Mouse (Mus musculus): ENCODE results near the gene Rd3. TPM values are rescaled to one million over a fixed set of nuclear protein-coding genes. Genes with fewer than 3 reads are reported as not detected.

Rd3 gene
- 0.24 TPM for total RNA-seq (2023)

GRCm38 (mm10) chr1:191977187-191977586 is at the start of gene Rd3:
Gene Rd3 (plus strand): TSS chr1:191977370.

Other genes with a start within 250 kb of the Rd3 start
- 1.2 TPM for gene Nek2, start 155.9 kb upstream of the Rd3 start, total RNA-seq (2023)
- gene Slc30a1, start 70.6 kb upstream of the Rd3 start, total RNA-seq (2023) = 19.2 TPM
- 113 TPM for gene Traf5, start 115.2 kb downstream of the Rd3 start, total RNA-seq (2023)
- gene Rcor3, start 160.7 kb downstream of the Rd3 start, total RNA-seq (2023) = 23.5 TPM
- 0.21 TPM for gene Kcnh1, start 213.4 kb downstream of the Rd3 start, total RNA-seq (2023)

Measured in CD4-positive naive resting alpha-beta T cell, adult 57 days (primary cell).